Mouse (Mus musculus) E14TG2a.4 (cell line): Measurements from ENCODE around the gene Vasn.

Experiments
- CTCF ChIP-seq: conservative IDR thresholded peaks from 2 replicates; pipeline ENCODE4 v1.5.1; 2014; ENCODE audit warnings: low read length
- POU5F1 ChIP-seq: IDR thresholded peaks from 2 replicates; pipeline ENCODE4 v1.6.1; 2014; ENCODE audit warnings: low read length, borderline replicate concordance

DNA sequence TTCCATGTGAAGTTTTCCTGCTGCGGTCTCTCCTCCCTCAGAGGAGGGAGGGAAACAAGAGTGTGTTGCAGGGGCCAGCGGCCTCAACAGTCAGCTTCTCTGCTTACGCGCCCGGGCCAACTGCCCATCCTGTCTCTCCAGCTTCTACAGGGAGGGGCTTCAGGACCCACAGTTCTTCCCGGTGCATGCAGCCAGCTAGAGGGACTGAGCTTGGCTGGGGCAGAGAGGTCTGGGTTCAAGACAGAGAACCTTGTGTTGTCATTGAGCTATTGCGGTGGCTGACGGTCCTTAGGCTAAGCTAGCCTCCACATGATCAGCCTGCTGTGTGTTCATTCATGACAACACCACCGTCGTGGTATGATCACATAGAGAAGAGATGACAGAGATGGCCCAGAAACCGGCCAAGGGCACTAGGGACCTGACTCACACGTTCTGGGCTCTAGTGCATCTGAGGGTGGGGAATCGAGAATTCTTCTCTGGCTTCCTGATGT lies 8.0 kb downstream of the Vasn start:
- TF ChIP-seq CTCF = no peak
- no peak for TF ChIP-seq POU5F1
